Mouse (Mus musculus) hindbrain, embryonic 12.5 days (tissue): Measurements from ENCODE around the gene Impad1. TPM values are rescaled to one million over a fixed set of nuclear protein-coding genes. Genes with fewer than 3 reads are reported as not detected.

ENCODE experiments used
- ATAC-seq: fragments of 200-750 bp; cut with Nextera tagmentation; 2 replicates; pipeline ENCODE4 v1.8.0; 2017; ENCODE audit warnings: moderate TSS enrichment; ENCODE audit not compliant: low FRiP score
- H3K27ac ChIP-seq: fragments of 300-500 bp; sonication (generic); 2 replicates; pipeline ENCODE4 v1.5.1; 2016; ENCODE audit warnings: mild to moderate bottlenecking
- H3K27me3 ChIP-seq: fragments of 300-500 bp; sonication (generic); 2 replicates; pipeline ENCODE4 v1.6.1; 2016; ENCODE audit warnings: mild to moderate bottlenecking
- H3K36me3 ChIP-seq: fragments of 300-500 bp; sonication (generic); 2 replicates; pipeline ENCODE4 v1.6.1; 2016; ENCODE audit warnings: mild to moderate bottlenecking
- H3K4me1 ChIP-seq: fragments of 300-500 bp; sonication (generic); 2 replicates; pipeline ENCODE4 v1.6.1; 2016
- H3K4me2 ChIP-seq: fragments of 300-500 bp; sonication (generic); replicated peaks from 2 replicates; pipeline ENCODE4 v1.6.1; 2016; ENCODE audit warnings: mild to moderate bottlenecking
- H3K4me3 ChIP-seq: fragments of 300-500 bp; sonication (generic); 2 replicates; pipeline ENCODE4 v1.5.1; 2016; ENCODE audit warnings: mild to moderate bottlenecking
- H3K9ac ChIP-seq: fragments of 300-500 bp; sonication (generic); 2 replicates; pipeline ENCODE4 v1.6.1; 2016; ENCODE audit warnings: mild to moderate bottlenecking, moderate library complexity
- H3K9me3 ChIP-seq: fragments of 300-500 bp; sonication (generic); replicated peaks from 2 replicates; pipeline ENCODE4 v1.6.1; 2016; ENCODE audit warnings: mild to moderate bottlenecking
- WGBS: fragments of 180-500 bp; shearing (Covaris S2); methylation state at CpG from one replicate; pipeline ENCODE4 v1.1.7; 2016; 5-methylcytosine and 5-hydroxymethylcytosine counted together
- polyA plus RNA-seq: library from polyadenylated mRNA; unstranded; fragments of >200 nt; fragmentation: Nextera tagmentation; extraction: Ambion mirVana; gene quantifications from 2 replicates; pipeline ENCODE4 v1.2.1, GENCODE M21; 2016

The Impad1 gene
- polyA plus RNA-seq, 1 experiment from 2014 or later = 45.5 TPM

DNA sequence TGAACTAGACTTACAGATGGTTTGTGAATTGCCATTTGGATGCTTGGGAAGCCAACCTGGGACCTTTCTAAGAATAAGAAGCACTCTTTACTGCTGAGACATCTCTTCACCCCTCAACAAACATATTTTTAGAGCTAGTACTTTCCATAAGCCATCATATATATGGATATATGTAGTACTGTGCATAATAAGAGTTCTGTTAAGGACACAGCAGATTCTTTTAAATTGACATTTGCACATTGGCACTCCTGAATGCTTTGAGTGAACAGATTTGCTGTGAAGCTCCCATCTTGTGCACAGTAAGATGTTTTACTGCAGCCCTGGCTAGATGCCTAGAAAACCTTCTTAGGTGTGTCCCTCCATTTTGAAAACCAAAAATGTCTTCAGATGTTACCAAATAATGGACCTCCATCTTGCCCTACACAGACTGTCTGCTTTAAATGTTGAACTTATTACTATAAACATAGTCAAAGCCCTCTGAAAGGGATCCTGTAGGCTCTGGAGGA is 13.8 kb downstream of the Impad1 start:
- H3K27me3 ChIP-seq = no peaks in the 10 kb centered on the region
- peaks cover 8% of the 10 kb centered on the region; the same call in 1 of the 2 replicates for H3K9me3 ChIP-seq
- H3K4me2 ChIP-seq = no peak overlapping the region
- ATAC-seq = no peak
- H3K9ac ChIP-seq = no peak overlapping the region
- no peak overlapping the region for H3K4me3 ChIP-seq
- no peak overlapping the region for H3K27ac ChIP-seq
- H3K36me3 ChIP-seq = peaks cover 29% of the 10 kb centered on the region
- H3K4me1 ChIP-seq = no peaks in the 10 kb centered on the region

DNA sequence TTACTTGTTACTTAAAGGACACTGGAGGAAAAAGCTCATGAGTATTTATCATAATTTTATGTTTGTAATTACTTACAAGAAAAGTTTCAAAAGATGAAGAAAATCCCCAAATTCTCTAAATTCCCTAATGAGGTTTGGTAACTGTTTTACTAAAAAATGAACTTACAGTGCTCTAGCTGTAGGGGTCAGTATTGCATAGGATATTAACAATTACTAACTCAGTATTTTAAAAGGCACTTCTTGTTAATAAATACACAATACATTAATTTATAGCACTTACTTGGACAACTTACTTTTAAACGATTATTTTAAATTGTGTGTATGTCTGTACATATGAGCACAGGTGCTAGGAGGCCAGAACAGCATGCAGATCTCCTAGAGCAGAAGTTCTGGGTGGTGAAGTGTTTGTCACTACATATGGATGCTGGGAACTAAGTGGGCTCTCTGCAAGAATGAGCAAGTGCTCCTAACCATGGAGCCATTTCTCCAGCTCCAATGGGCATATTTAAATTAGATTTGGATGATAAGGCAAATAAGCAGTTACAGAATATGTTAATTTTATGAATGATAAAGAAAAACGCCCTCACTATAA is 21.5 kb downstream of the Impad1 start:
- Histone ChIP-seq H3K4me3 (no peak overlapping the region), H3K9me3 (no peaks in the 10 kb centered on the region), H3K9ac (no peak overlapping the region), H3K4me2 (no peak overlapping the region), H3K27me3 (no peaks in the 10 kb centered on the region), H3K36me3 (peaks cover 29% of the 10 kb centered on the region), H3K27ac (no peak overlapping the region), H3K4me1 (no peaks in the 10 kb centered on the region)
- no peak for ATAC-seq
- WGBS = 81% methylated on average over 2 of the region's 2 CpGs

DNA sequence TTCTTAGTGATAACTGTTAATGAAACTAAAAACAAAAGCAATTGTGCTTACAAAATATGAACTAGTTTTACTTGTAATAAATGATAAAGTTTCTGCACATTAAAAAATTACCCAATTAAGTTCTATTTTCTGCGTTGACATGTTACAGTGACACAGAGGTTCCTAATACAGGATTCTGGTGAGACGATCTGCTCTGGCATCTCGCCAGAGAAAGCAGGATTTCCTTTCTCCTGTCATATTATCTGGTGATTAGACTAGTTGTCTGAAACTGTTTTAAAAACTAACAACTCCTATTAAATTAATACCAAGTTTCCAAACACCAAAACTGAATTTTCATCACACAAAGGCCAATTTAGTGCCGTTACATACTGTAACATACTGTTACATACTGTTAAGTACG is 27.3 kb downstream of the Impad1 start:
- no peak overlapping the region for H3K27ac ChIP-seq
- no peaks in the 10 kb centered on the region for H3K4me1 ChIP-seq
- H3K4me2 ChIP-seq = no peak overlapping the region
- no peak overlapping the region for H3K9ac ChIP-seq
- WGBS = 84% methylated on average over 5 of the region's 5 CpGs
- H3K36me3 ChIP-seq = peaks cover 14% of the 10 kb centered on the region
- no peaks in the 10 kb centered on the region for H3K9me3 ChIP-seq
- no peak for ATAC-seq
- H3K27me3 ChIP-seq = no peaks in the 10 kb centered on the region
- H3K4me3 ChIP-seq = no peak overlapping the region

DNA sequence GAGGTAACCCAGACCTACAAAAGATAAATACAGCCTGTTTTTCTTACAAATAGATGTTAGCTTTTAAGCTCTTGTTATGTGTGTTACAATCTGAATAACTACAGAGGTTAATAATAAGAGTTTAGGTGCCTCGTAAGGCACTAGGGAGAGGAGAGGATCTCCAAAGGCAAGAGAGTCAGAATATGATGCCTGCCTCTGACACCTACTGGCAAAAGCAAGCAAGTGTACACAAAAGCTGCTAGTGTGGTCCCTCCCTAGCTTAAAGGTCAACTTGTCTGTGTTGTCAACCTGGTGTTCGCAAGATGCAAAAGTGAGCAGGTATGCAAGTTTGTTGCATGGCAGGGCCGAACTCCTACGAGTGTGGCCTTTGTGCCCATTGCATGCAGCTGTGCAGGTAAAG is 34.8 kb downstream of the Impad1 start:
- Histone ChIP-seq H3K27ac (no peak overlapping the region), H3K4me2 (no peak overlapping the region), H3K36me3 (no peaks in the 10 kb centered on the region; the same call in 1 of the 2 replicates), H3K9me3 (no peaks in the 10 kb centered on the region), H3K9ac (no peak overlapping the region), H3K4me1 (no peaks in the 10 kb centered on the region), H3K27me3 (no peaks in the 10 kb centered on the region), H3K4me3 (no peak overlapping the region)
- 94% methylated on average over 4 of the region's 4 CpGs for WGBS
- no peak for ATAC-seq

DNA sequence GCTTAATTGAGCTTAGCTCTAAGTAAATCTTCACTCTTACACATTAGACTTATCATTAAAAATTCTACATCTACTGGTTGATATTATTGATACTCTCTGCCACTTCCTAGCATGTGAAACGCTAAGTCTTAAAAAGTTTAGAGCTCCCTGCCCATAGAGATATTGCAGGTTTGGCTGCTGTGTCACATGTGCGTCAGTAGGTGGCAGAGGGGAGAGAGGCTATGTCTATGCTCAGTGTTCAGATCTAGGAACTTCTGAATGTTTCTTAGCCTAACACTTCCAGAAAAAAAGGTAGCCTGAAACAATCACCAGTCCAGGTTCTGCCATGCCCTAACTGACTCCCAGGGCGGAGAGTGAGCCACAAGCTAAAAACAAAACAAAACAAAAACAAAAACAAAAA is 63.7 kb downstream of the Impad1 start:
- WGBS = 64% methylated on average over 3 of the region's 3 CpGs
- Histone ChIP-seq H3K4me3 (no peak overlapping the region), H3K36me3 (no peaks in the 10 kb centered on the region), H3K4me1 (no peaks in the 10 kb centered on the region), H3K27me3 (no peaks in the 10 kb centered on the region), H3K27ac (no peak overlapping the region), H3K4me2 (no peak overlapping the region), H3K9me3 (no peaks in the 10 kb centered on the region), H3K9ac (no peak overlapping the region)
- ATAC-seq = 0 out of 2 replicates have a peak, but pooled peaks have one; percentile 32

DNA sequence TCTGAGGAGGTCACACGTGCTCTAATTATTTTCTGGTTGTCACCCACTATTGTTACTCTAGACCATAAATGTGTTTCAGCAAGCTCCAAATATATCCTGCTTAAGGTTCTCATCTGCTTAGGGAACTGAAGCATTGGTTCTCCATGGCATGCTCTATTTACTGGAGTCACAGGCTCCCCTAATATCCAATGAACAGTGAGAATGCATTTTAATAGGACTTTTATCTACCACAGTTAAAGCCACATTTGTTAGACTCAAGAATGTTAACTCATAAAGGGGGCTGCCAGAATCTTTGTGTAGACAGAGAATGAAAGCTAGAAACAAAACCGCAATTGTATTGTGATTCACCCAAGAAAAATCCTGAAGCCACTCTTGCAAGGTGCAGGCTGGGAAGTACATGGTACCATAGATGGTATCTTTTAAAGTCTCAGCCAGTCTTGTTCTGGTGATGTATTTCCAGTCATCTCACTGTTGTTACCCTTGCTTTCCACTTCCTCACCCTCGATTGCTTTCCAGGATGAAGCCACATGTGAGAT is 66.8 kb downstream of the Impad1 start:
- H3K4me3 ChIP-seq = no peak overlapping the region
- H3K9me3 ChIP-seq = no peaks in the 10 kb centered on the region
- no peaks in the 10 kb centered on the region for H3K36me3 ChIP-seq
- H3K9ac ChIP-seq = no peak overlapping the region
- H3K4me1 ChIP-seq = no peaks in the 10 kb centered on the region
- no peak overlapping the region for H3K27ac ChIP-seq
- ATAC-seq = no peak
- no peaks in the 10 kb centered on the region for H3K27me3 ChIP-seq
- no peak overlapping the region for H3K4me2 ChIP-seq
- 92% methylated on average over 3 of the region's 3 CpGs for WGBS

DNA sequence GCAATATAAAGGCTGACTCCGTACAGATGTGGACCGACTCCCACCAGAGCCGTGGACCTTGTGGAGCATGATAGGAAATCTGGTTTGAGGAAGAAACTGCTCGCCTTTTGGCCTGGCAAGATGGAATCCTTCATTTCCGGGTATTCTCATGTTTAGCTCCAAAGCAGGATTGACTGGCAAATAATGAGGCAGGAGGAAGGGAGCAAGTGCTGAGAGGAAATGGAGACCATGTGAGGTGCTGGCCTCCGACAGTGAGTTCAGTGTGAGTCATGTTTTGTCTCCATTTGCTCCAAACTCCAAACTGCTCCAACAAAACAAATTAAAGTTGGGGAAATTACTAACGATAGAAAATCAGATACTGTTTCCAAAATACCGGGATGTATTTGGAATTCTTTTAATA is 69.3 kb downstream of the Impad1 start:
- no peaks in the 10 kb centered on the region for H3K36me3 ChIP-seq
- H3K9me3 ChIP-seq = no peaks in the 10 kb centered on the region
- no peaks in the 10 kb centered on the region for H3K4me1 ChIP-seq
- no peaks in the 10 kb centered on the region for H3K27me3 ChIP-seq
- H3K9ac ChIP-seq = no peak overlapping the region
- no peak for ATAC-seq
- no peak overlapping the region for H3K4me3 ChIP-seq
- no peak overlapping the region for H3K4me2 ChIP-seq
- H3K27ac ChIP-seq = no peak overlapping the region
- WGBS = 77% methylated on average over 8 of the region's 8 CpGs

DNA sequence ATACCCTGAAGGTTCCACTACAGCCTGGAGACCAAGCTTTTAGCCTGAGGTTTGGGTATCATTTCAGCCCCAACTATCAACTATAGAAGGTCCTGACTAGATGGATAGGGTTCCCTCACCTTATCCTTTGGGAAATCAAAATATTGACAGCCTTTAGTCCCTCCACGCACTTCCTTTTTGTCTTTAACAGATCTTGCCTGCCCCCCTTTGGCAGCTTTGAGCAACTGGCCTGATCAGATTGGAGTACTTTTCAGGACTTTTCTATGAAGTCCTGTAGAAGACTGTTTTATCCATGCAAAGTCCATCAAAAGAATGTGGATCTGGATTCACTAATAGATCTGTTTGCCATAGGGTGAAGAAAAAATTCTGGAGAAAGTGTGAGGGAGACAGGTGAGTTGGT is 71.1 kb downstream of the Impad1 start:
- WGBS = 47% methylated on average over 1 of the region's 1 CpGs
- Histone ChIP-seq H3K27me3 (no peaks in the 10 kb centered on the region), H3K4me3 (no peak overlapping the region), H3K9me3 (no peaks in the 10 kb centered on the region), H3K9ac (no peak overlapping the region), H3K36me3 (no peaks in the 10 kb centered on the region), H3K4me2 (no peak overlapping the region), H3K27ac (no peak overlapping the region), H3K4me1 (no peaks in the 10 kb centered on the region)
- ATAC-seq = no peak

DNA sequence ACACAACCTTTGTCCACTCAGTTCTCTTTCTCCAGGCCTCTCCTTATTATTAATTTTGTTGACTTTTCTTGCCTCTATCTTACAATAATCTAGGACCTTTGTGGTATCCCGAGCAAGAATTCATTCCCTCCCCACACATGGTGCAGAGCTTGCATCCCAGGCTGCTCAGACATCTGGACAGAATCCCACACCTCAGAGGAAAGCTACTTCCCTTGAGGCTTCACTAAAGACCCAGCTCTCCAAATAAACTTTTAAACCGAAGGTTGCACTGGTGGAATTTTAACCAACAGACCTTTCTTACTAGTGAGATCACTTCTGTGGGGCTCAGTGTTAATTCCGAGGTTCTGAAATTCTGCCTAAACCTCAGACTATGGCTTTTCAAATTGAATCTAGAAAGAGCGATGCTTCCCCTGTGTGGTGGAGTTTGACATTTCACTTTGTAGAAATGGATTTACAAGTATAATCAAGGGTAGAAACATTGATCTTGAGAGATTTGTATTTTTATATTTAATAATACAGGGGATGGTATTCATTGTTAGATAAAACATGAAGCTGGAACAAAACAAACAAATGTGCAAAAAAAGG is 75.3 kb downstream of the Impad1 start:
- H3K27me3 ChIP-seq = no peaks in the 10 kb centered on the region
- ATAC-seq = no peak
- no peaks in the 10 kb centered on the region for H3K9me3 ChIP-seq
- H3K4me1 ChIP-seq = no peaks in the 10 kb centered on the region
- H3K9ac ChIP-seq = no peak overlapping the region
- 66% methylated on average over 4 of the region's 4 CpGs for WGBS
- no peak overlapping the region for H3K27ac ChIP-seq
- no peaks in the 10 kb centered on the region for H3K36me3 ChIP-seq
- no peak overlapping the region for H3K4me3 ChIP-seq
- H3K4me2 ChIP-seq = no peak overlapping the region
